Mouse (Mus musculus) thymus, adult 2 months (tissue): Measurements from ENCODE around the gene Zc3h7b.

Experiments used
- CTCF ChIP-seq: fragments of 200-500 bp; IDR thresholded peaks from 2 replicates; pipeline ENCODE4 v1.5.1; 2012; ENCODE audit warnings: mild to moderate bottlenecking, control low read depth, low read length, moderate library complexity, borderline replicate concordance; ENCODE audit not compliant: control insufficient read depth, poor library complexity, insufficient read depth; ENCODE audit errors: extremely low read depth
- POLR2A ChIP-seq: fragments of 200-500 bp; IDR thresholded peaks from 2 replicates; pipeline ENCODE4 v1.6.1; 2012; ENCODE audit warnings: mild to moderate bottlenecking, low read length, control low read depth, moderate library complexity; ENCODE audit not compliant: control insufficient read depth, poor library complexity, insufficient read depth; ENCODE audit errors: extremely low read depth

DNA sequence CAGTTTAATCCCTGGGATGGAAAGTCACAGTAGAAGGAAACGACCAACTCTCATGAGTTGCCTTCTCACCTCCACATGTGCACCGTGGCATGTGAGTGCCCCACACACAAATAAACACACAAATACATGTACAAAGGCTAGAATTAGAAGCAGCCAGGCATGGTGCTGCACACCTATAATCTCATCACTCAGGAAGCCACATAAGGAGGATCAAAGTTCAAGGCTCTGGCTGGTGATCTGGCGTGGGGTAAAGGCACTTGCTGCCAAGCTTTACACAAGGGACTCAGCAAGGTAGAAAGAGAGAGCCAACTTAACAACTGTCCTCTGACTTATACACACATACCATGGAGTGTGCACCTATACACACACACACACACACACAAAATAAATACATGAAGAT lies 55.5 kb downstream of the Zc3h7b start:
- TF ChIP-seq POLR2A (no peak), CTCF (no peak)
